Mouse (Mus musculus): ENCODE measurements around the gene Ankrd11.

DNA sequence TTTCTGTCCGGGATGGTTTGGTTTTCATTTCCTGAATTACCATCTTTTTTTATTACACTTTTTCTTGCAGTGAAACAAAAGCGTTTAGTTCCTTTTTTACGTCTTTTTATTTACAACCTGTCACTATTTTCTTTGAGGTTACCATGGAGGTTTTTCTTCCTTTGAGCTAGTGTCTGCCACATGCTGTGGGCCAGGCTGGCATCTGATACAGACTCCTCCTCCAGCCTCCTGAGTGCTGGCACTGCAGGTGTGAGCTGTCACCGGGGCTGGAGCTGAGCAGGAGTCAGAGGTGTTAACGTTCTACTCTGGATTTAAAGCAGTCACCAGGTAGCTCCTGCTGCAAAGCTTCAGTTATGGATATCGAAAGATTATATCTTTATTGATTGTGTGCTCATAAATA is 168.9 kb downstream of the Ankrd11 start:
- no peak for TF ChIP-seq CTCF (IDR thresholded peaks at IDR 0.05; ENCODE audit: low read depth)
- TF ChIP-seq EP300 (IDR thresholded peaks at IDR 0.05; ENCODE audit: low read depth), result no peak

Data from heart, postnatal 0 days (tissue).